Mouse (Mus musculus) E14TG2a.4 (cell line): ENCODE measurements around the gene Acot7.
"Not testable (repeated sequence)": the region's sequence is repeated elsewhere in the genome, so short reads cannot be mapped to it uniquely, and the experiment has no call there.

Experiments used
- H3K27me3 ChIP-seq: 2 replicates; pipeline ENCODE4 v1.6.1; 2014; ENCODE audit warnings: low read length, control low read depth; ENCODE audit not compliant: insufficient read depth
- H3K36me3 ChIP-seq: 2 replicates; pipeline ENCODE4 v1.6.1; 2014; ENCODE audit warnings: low read length, control low read depth; ENCODE audit not compliant: insufficient read depth
- H3K4me1 ChIP-seq: replicated peaks from 2 replicates; pipeline ENCODE4 v1.6.1; 2014; ENCODE audit warnings: low read depth, low read length, control low read depth
- H3K4me3 ChIP-seq: replicated peaks from 2 replicates; pipeline ENCODE4 v1.5.1; 2014; ENCODE audit warnings: mild to moderate bottlenecking, low read length
- H3K9me3 ChIP-seq: 2 replicates; pipeline ENCODE4 v1.6.1; 2014; ENCODE audit warnings: low read length, control low read depth
- CTCF ChIP-seq: conservative IDR thresholded peaks from 2 replicates; pipeline ENCODE4 v1.5.1; 2014; ENCODE audit warnings: low read length
- NANOG ChIP-seq: IDR thresholded peaks from 2 replicates; pipeline ENCODE4 v1.6.1; 2014; ENCODE audit warnings: borderline replicate concordance, low read length, mixed read lengths
- POU5F1 ChIP-seq: IDR thresholded peaks from 2 replicates; pipeline ENCODE4 v1.6.1; 2014; ENCODE audit warnings: low read length, borderline replicate concordance

Gene Acot7

DNA sequence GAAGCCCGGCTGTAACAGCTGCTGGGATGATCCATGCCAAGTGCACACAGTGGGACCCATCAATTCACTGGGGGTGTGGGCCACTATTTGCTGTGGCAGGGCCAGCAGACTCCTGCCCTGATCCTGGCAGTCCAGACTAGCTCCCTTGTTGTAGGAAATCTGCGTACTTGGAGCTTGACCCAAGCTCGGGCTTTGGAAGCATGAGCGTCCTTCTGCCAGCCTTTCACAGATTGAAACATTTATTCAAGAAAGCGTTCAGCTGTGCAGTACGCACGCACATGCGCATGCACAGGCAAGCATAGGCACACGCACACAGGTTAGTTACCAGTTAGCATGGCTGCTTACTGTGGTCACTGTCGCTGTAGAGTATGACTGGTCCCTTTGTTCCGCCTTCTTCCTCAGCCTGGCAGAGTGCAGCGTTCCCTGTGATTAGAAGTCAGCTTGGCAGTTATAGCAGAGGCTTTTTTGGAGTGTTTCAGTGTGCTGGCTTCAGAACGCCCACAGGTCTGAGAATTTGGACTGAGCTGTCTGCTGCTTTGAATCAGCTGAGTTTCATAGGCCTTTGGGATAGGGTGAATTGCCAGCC is 49.1 kb downstream of the Acot7 start:
- H3K36me3 ChIP-seq: peaks cover 74% of the 10 kb centered on the region
- H3K27me3 ChIP-seq: no peaks in the 10 kb centered on the region
- no peak for TF ChIP-seq POU5F1
- H3K4me3 ChIP-seq: no peak overlapping the region
- H3K4me1 ChIP-seq: peaks cover 66% of the 10 kb centered on the region
- no peaks in the 10 kb centered on the region for H3K9me3 ChIP-seq

DNA sequence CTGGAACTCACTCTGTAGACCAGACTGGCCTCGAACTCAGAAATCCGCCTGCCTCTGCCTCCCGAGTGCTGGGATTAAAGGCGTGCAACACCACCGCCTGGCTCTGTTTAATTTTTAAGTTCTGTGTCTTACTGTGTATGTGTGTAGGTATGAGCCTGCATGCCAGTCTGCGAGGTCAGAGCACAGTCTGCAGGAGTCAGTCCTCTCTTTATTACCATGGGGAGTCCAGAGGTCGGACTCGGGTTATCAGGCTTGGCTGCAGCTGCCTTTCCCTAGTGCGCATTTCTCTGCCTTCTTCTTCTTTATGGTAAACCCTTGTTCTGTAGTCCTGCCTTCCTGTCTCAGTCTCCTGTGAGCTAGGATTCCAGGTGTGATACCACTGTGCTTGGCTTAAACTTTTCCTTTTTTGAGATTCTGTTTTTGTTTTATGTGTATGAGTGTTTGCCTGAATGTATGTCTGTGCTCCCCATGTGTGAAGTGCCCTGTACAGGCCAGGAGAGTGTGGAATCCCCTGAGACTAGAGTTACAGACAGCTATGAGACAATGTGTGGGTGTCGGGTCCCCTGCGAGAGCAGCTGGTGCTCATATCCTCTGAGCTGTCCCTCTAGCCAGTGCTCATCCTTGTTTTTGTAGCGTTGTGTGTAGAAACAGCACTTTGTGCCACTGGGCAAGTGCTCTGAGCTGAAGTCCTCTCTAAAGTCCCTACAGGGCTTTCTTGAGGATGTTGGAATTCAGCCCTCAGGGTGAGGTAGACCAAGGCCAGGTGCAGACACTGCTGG is 50.0 kb downstream of the Acot7 start:
- Histone ChIP-seq H3K27me3 (no peaks in the 10 kb centered on the region), H3K36me3 (peaks cover 73% of the 10 kb centered on the region), H3K4me3 (no peak overlapping the region), H3K4me1 (peaks cover 67% of the 10 kb centered on the region), H3K9me3 (no peaks in the 10 kb centered on the region)
- TF ChIP-seq NANOG (no peak), CTCF (no peak), POU5F1 (no peak)

DNA sequence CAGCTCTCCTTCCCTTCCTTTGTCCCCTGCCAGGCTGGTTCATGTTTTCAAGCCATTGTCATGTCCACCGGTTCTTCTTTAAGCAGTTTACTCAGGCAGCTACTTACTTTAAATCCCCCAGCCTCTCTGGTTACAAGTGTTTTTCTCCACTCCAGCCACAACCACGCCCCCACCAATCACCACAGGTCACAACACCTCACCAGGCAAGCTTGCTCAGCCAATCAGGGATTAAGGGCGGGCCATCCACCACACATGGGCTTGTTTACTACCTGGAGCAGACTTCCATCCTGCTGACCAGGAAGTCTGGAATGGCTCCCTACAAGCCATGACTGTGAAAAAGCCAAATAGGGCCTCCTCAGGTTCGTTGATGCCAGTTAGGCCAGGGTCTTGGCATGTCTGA is 52.4 kb downstream of the Acot7 start:
- not testable (repeated sequence) for H3K4me3 ChIP-seq
- Histone ChIP-seq H3K36me3 (peaks cover 71% of the 10 kb centered on the region), H3K4me1 (peaks cover 71% of the 10 kb centered on the region)

DNA sequence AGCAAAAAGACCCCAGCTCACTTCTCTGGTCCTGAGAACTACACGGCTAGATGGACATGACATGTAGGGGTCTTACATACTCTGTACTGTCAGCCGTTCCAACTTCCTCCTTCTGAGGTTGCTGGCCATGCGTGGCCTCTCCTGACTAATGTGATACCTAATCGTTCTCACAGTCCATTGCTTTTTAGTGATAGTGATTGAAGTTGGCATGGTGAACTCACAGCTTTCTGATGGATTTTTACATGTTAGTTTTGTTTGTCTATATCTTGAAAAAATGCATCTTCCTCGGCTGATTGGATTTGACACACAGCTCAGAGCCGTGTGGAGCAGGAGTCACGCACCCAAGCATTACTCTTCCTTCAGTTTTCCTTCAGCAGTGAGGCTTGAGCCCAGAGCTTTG is 53.4 kb downstream of the Acot7 start:
- TF ChIP-seq CTCF (no peak), POU5F1 (no peak)
- no peak overlapping the region for H3K4me3 ChIP-seq
- H3K27me3 ChIP-seq: no peaks in the 10 kb centered on the region
- peaks cover 66% of the 10 kb centered on the region for H3K4me1 ChIP-seq
- H3K9me3 ChIP-seq: no peaks in the 10 kb centered on the region
- H3K36me3 ChIP-seq: peaks cover 78% of the 10 kb centered on the region

More for the DNA sequence above, 52.4 kb downstream of the Acot7 start:
- not testable (repeated sequence) for H3K27me3 ChIP-seq, H3K9me3 ChIP-seq

DNA sequence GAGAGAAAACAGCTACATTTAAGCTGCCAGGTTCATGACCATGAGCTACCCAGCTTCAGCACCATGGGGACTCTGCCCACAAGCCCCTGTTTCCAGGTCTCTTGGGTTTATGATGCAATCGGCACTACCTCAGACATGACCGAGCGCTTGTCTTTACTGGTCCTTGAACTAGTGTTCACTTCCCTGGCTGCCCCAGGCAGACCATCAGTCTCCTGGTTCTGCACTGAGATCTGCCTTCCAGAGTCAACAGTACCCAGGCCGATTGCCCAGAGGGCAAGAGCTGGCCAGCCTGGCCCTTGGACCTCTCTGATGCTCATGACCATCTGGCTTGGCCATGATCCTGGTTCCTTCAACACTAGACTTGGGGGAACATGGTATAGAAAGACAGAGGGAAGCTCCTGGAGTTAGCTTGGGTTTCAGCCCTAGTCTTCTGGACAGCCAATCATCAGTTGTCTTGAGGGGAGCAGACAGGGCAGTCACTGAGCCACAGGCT is 54.5 kb downstream of the Acot7 start:
- Histone ChIP-seq H3K36me3 (peaks cover 81% of the 10 kb centered on the region), H3K9me3 (no peaks in the 10 kb centered on the region), H3K27me3 (no peaks in the 10 kb centered on the region), H3K4me3 (no peak overlapping the region), H3K4me1 (peaks cover 54% of the 10 kb centered on the region)
- TF ChIP-seq CTCF: no peak
- no peak for TF ChIP-seq NANOG
- TF ChIP-seq POU5F1: no peak

DNA sequence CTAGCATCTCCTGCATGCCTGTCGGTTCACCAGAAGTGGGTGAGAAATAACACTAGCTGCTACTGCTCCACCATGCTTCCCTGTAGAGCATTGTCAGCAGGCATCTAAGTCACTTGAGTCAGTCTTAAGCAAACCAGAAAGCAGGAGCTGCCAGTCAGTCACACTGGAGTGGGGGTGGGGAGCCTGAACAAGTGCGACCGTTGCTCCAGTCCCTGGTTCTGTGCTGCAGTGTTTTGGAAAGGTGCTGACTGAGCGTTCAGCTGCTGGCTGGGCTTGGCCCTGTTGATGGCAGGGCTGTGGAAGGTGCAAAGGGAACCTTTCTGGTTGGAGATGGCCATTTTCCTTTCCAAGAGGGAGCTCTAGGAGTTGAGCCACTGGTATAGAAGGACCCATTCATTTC is 62.0 kb downstream of the Acot7 start:
- H3K36me3 ChIP-seq: peaks cover 95% of the 10 kb centered on the region
- no peaks in the 10 kb centered on the region for H3K27me3 ChIP-seq
- no peak overlapping the region for H3K4me3 ChIP-seq
- no peak for TF ChIP-seq CTCF
- no peak for TF ChIP-seq NANOG
- TF ChIP-seq POU5F1: no peak
- peaks cover 18% of the 10 kb centered on the region for H3K4me1 ChIP-seq
- no peaks in the 10 kb centered on the region for H3K9me3 ChIP-seq

DNA sequence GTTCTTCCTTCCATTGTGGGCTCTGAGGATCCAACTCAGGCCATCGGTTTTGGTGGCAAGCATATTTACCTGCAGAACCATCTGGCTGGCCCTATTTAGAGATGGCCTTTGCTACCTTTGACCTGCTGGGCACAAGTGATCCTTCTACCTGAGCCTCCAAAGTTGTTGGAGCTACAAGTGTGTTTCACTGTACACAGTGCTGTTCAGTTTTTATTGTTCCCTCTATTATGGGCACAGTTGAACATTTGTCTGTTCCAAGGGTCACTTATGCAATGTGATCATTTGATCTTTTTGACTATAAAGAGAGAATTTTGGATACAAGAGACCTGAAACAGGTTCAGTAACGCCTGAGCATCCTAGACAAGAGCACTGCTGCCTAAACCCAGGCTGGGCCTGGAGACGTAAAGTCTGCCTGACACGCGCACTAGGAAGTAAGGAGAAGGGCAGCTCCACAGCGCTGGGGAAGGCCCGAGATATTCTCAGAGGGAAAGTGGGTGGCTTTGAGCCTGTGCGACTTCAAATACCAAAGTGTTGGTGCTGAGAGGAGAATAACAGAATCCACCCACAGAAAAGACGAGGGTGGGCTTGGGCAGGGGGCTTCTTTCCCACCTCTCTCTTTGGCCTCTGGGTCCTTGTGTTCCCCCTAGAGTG is 65.4 kb downstream of the Acot7 start:
- H3K27me3 ChIP-seq: no peaks in the 10 kb centered on the region
- no peak overlapping the region for H3K4me3 ChIP-seq
- H3K9me3 ChIP-seq: no peaks in the 10 kb centered on the region
- H3K36me3 ChIP-seq: peaks cover 78% of the 10 kb centered on the region
- TF ChIP-seq CTCF (no peak), NANOG (no peak), POU5F1 (no peak)
- peaks cover 18% of the 10 kb centered on the region for H3K4me1 ChIP-seq

DNA sequence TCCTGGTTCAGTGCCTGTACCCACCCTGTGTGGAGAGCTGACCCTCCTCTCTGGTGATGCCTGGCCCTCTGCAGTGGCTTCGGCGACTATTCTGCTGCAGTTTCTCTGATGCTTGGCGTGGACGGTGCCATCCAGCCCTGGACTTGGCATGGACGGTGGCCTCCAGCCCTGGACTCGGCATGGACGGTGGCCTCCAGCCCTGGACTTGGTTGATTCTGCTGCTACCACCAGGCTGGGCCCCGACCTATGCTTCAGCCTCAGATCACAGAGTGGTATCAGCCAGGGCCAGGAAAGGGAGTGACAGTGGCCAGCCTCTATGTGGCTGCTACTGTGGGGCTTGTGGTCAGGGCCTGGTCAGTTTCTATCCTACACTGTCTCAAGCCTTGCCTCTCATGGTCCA is 66.0 kb downstream of the Acot7 start:
- TF ChIP-seq POU5F1 (no peak), NANOG (no peak), CTCF (no peak)
- Histone ChIP-seq H3K36me3 (peaks cover 77% of the 10 kb centered on the region), H3K4me1 (peaks cover 18% of the 10 kb centered on the region), H3K27me3 (no peaks in the 10 kb centered on the region), H3K9me3 (no peaks in the 10 kb centered on the region), H3K4me3 (no peak overlapping the region)
